Mouse (Mus musculus): ENCODE measurements at regions not wholly inside any gene's neighbourhood (a gene's known extent, or its start where the extent isn't known, plus 50 kb on each side); places are given as distances from the start of the nearest gene placed in this dataset.

DNA sequence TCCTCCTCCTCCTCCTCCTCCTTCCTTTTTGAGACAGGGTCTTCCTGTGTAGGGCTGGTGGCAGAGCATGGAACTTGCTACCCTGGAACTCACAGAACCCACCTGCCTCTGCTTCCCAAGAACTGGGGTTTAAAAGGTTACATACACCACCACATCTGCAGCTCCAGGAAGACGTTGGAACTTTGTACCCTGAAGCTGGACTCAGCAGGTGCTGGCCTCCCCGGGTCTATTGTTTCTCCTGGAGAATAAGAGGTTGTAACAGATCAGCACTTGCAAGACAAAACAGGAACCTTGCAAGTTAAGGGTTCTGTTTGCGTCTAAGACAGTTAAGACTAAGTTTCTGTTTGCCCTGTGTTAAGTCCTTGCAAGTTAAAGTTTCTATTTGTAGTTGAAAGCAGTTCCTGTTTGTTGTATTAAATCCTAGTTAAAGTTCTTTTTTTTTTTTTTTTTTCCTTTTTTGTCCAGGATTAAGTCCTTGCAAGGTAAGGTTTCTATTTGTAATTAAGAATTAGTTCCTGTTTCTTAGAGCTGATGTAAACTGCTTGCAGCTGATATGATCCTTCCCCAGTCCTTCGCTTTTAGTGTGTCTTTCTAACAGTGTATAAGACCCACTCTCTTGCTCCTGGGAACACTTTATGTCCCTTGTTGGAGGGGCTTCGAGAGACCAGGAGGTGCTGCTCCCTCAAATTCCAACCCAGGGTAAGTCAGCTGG is 55.0 kb upstream of the Sgk1 start:
- no peak overlapping the region for H3K4me3 ChIP-seq
- no peak for ATAC-seq (ENCODE audit: low FRiP score)
- WGBS: 44% methylated on average over 5 of the region's 5 CpGs
- H3K9ac ChIP-seq: no peak overlapping the region
- no peak overlapping the region for H3K4me2 ChIP-seq
- no peaks in the 10 kb centered on the region for H3K36me3 ChIP-seq
- peaks cover 28% of the 10 kb centered on the region for H3K4me1 ChIP-seq (replicated peaks)
- no peaks in the 10 kb centered on the region for H3K9me3 ChIP-seq
- no peak overlapping the region for H3K27ac ChIP-seq
- no peaks in the 10 kb centered on the region for H3K27me3 ChIP-seq

DNA sequence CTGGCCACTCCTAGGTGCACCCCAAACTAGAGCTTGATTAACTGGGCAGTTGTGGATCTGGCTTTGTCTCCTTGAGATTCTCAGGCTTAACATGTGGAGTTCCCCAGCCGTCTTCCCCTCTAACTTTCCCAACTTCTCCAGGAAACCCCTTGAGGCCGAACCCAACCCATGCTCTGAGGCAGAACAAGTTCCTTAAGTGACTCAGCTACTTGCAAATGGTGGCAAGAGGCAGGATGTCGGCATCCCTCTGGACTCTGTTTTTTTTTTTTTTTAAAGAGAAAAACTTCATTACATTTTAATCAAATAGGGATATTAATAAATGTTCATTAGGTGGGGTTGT is 54.5 kb upstream of the Sgk1 start:
- WGBS: 73% methylated on average over 3 of the region's 3 CpGs

DNA sequence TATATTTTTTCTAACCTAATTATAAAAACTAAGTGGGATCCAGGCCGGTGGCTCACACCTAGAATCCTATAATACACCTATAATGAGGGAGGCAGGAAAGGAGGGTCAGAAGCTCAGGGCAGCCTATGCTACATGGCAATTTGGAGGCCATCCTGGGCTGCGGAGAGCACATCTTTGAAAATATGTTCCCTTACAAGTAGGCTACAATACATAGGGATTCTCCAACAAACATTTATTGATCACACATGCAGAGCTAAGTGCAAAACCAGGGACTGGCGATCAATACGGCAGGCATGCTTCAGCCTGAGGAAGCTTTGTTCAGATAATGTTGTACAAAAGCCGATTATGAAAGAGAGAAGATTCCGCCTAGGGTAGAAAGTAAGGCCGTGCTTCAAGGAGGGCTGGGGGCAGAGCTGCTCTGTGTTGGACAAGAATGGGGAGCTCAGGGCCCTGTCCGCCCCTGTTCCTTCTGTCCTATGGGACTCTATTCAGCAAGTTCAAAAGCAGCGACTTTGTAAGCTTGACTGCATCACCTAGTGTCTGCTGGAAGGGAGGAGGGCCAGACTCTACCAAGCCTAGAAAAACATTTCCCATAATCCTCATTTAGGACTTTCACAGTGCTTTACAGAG is 53.4 kb upstream of the Sgk1 start:
- Histone ChIP-seq H3K9me3 (no peaks in the 10 kb centered on the region), H3K27me3 (no peaks in the 10 kb centered on the region), H3K27ac (peak overlapping the region; percentile 60), H3K4me2 (no peak overlapping the region), H3K4me1 (replicated peaks) (peaks cover 28% of the 10 kb centered on the region), H3K36me3 (no peaks in the 10 kb centered on the region), H3K4me3 (no peak overlapping the region), H3K9ac (no peak overlapping the region)
- 48% methylated on average over 9 of the region's 9 CpGs for WGBS
- peak; percentile 46; the same call in 1 of the 2 replicates for ATAC-seq (ENCODE audit: low FRiP score)

More for the DNA sequence above, 54.5 kb upstream of the Sgk1 start:
- Histone ChIP-seq H3K9me3 (no peaks in the 10 kb centered on the region), H3K36me3 (no peaks in the 10 kb centered on the region), H3K27me3 (no peaks in the 10 kb centered on the region), H3K9ac (no peak overlapping the region), H3K4me1 (replicated peaks) (peaks cover 28% of the 10 kb centered on the region), H3K27ac (no peak overlapping the region), H3K4me3 (no peak overlapping the region), H3K4me2 (no peak overlapping the region)
- no peak for ATAC-seq (ENCODE audit: low FRiP score)

DNA sequence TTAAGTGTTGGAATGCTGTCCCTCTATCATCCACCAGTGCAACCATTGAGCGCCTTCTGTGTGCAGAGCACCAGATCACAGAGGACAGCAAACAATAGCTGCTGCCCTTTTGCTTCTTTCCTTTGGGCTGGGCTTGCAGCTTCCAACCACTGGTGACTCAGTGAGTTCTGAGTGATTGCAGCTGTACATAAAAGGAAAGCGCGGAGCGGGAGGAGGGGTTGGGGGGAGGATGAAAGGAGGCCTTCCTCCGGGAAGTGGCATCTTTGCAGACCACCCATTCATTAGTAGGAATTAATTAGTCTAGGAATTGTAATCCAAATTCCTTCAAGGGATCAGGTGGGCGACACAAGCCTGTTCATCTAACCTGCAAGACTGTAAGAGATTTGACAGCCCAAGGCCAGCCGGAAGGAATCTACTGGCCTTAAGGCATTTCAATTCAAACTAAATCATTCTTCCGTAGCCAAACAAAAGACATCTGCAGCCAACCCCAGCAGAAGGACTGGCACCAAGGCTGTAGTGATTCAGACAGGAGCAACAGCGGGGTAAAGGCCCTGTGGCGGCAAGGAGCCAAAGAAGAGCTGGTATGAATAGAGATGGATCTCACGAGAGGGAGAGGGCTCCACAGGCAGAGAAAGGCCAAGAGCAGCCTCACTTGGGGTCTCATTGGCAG is 52.8 kb upstream of the Sgk1 start:
- Histone ChIP-seq H3K9me3 (no peaks in the 10 kb centered on the region), H3K4me3 (no peak overlapping the region), H3K4me1 (replicated peaks) (peaks cover 26% of the 10 kb centered on the region), H3K4me2 (no peak overlapping the region), H3K36me3 (no peaks in the 10 kb centered on the region), H3K9ac (no peak overlapping the region), H3K27me3 (no peaks in the 10 kb centered on the region), H3K27ac (peak overlapping the region; percentile 60)
- ATAC-seq (ENCODE audit: low FRiP score): peak; percentile 64
- WGBS: 20% methylated on average over 11 of the region's 11 CpGs

DNA sequence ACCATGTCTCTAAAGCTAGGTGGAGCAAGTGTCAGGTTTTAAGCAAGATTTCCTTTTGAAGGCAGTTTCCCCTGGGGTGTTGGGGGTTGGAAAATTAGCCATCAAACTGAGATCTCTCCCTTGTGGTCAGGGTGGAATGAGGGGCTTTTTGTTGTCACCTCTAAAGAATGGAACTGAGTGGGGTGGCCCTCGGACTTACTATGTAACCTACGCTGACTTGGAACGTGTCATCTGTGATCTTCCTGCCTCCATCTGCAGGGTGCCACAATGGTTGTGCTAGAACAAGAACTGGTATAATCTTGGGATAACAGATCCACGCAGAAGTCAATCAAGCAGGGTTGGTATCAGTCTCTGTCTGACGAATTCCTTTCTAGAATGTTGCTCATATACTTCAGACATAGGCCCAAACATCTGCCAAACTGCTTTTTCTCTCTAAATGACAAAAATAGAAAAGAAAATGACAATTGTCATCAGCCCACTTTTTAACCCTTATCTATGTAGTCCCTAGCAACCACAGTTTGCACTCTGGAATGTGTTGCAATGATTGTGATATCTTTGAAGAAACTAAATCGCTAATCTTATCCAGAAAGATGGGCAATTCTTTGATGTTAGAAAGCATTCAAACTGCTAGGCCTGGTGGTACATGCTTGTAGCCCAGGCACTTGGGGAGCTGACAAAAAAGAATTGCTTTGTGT is 50.8 kb upstream of the Sgk1 start:
- H3K4me2 ChIP-seq: no peak overlapping the region

More for the DNA sequence above, 50.8 kb upstream of the Sgk1 start:
- H3K4me1 ChIP-seq (replicated peaks): peaks cover 16% of the 10 kb centered on the region
- H3K36me3 ChIP-seq: no peaks in the 10 kb centered on the region
- no peaks in the 10 kb centered on the region for H3K9me3 ChIP-seq
- no peak overlapping the region for H3K4me3 ChIP-seq
- no peak for ATAC-seq (ENCODE audit: low FRiP score)
- no peaks in the 10 kb centered on the region for H3K27me3 ChIP-seq
- no peak overlapping the region for H3K9ac ChIP-seq
- H3K27ac ChIP-seq: no peak overlapping the region
- WGBS: 80% methylated on average over 6 of the region's 6 CpGs
